Mouse (Mus musculus) small intestine, adult 2 months (tissue): ENCODE results near the gene Hist2h2aa2.

Experiments used
- CTCF ChIP-seq: fragments of 200-500 bp; IDR thresholded peaks from 2 replicates; pipeline ENCODE4 v1.5.1; 2012; ENCODE audit warnings: low read depth, mild to moderate bottlenecking, control low read depth, inconsistent platforms, low read length, moderate library complexity, mixed read lengths; ENCODE audit not compliant: insufficient replicate concordance, insufficient read length; ENCODE audit errors: extremely low read depth
- POLR2A ChIP-seq: fragments of 200-500 bp; IDR thresholded peaks from 2 replicates; pipeline ENCODE4 v1.6.1; 2012; ENCODE audit warnings: low read depth, mild to moderate bottlenecking, control low read depth, inconsistent platforms, low read length, moderate library complexity

DNA sequence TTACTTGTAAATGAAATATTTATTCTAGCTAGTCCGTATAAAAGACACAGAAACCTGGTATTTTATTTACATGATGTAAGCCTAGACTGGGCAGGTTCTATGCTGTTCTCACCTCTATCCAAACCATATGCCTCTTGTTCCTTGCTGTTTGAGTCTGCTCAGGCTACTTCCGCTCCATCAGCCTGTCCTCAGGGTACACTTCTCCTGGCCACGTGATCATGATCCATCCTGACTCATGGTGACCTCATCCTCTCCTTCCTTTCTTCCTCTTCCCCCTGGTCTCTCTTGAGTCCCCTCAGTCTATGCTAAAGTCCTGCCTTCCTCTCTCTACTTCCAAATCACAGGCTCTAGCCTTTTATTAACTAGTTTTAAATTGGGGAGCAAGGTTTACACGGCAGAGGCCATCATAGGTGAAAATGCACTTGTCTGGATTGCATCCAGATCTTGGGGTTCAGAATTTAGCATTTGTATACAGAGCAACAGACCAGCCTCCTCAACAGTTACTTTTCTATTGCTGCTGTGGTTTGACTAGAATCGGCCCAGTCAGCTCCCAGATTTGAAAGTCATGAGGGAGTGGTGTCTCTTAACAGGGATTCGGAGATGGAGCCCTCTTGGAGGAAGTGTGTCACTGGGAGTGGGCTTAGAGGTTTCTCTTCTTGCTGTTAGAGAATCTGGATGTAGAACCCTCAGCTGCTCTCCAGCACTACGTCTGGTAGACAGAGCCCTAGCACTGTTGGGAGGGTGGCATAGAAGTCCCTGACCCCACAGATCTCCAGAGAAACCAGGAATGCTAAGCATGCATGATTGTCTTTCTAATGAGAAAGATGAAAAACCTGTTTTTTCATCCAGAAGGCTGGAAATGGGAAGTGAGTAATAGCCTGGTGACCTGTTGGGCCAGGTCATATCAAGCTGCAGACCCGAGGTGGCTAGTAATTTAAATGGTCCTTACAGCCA lies 13.1 kb downstream of the Hist2h2aa2 start:
- TF ChIP-seq CTCF = no peak
- no peak for TF ChIP-seq POLR2A
